Mouse (Mus musculus) frontal cortex, postnatal 25 days (tissue): ENCODE data around the gene Umad1.

Experiments
- DNase-seq, 2 experiments: peaks; one replicate each; pipeline ENCODE4 v3.0.0; 2022; ENCODE audit warnings: low spot score in 2 of 2

Gene Umad1

GRCm38 (mm10) chr6:8259004-8259666 is at the start of gene Umad1, which contains the start of the genes Rpa3 and Gm45062:
Gene Umad1, plus strand, starts transcription at chr6:8259288.
Gene Rpa3, minus strand, starts transcription at chr6:8259173.
Gene Gm45062, plus strand, starts transcription at chr6:8259450.
- peak; percentile 89 to 96 for DNase-seq

GRCm38 (mm10) chr6:8209866-8210186 is 49.3 kb upstream of the Umad1 start:
- DNase-seq = no peak

- DNase-seq = no peak
Observed at GRCm38 (mm10) chr6:8210661-8211060, 48.4 kb upstream of the Umad1 start.

- no peak for DNase-seq
Observed at GRCm38 (mm10) chr6:8227035-8227434, 32.1 kb upstream of the Umad1 start.

GRCm38 (mm10) chr6:8228596-8228995 is 30.5 kb upstream of the Umad1 start:
- DNase-seq = no peak

- no peak for DNase-seq
Observed at GRCm38 (mm10) chr6:8258316-8258715, 772 bp upstream of the Umad1 start.

GRCm38 (mm10) chr6:8259667-8260044 is 568 bp downstream of the Umad1 start:
- no peak for DNase-seq

GRCm38 (mm10) chr6:8271047-8271446 is 12.0 kb downstream of the Umad1 start:
- no peak for DNase-seq

GRCm38 (mm10) chr6:8274387-8275054 is 15.4 kb downstream of the Umad1 start:
- no peak for DNase-seq

GRCm38 (mm10) chr6:8275098-8275497 is 16.0 kb downstream of the Umad1 start:
- peak; percentile 52 to 63 for DNase-seq

- no peak for DNase-seq
Observed at GRCm38 (mm10) chr6:8276431-8276830, 17.3 kb downstream of the Umad1 start.

GRCm38 (mm10) chr6:8278426-8279002 is 19.4 kb downstream of the Umad1 start:
- DNase-seq = no peak

- no peak for DNase-seq
Observed at GRCm38 (mm10) chr6:8283255-8283654, 24.2 kb downstream of the Umad1 start.

- no peak for DNase-seq
Observed at GRCm38 (mm10) chr6:8285401-8285960, 26.4 kb downstream of the Umad1 start.

GRCm38 (mm10) chr6:8286146-8286545 is 27.1 kb downstream of the Umad1 start:
- no peak for DNase-seq

- no peak for DNase-seq
Observed at GRCm38 (mm10) chr6:8288755-8289580, 29.9 kb downstream of the Umad1 start.

GRCm38 (mm10) chr6:8294048-8294784 is 35.1 kb downstream of the Umad1 start:
- no peak for DNase-seq

- DNase-seq = no peak
Observed at GRCm38 (mm10) chr6:8299066-8299863, 40.2 kb downstream of the Umad1 start.

GRCm38 (mm10) chr6:8307878-8308775 is 49.0 kb downstream of the Umad1 start:
- DNase-seq = no peak
